Mouse (Mus musculus): Measurements from ENCODE around the gene Zmynd19. TPM values are rescaled to one million over a fixed set of nuclear protein-coding genes. Genes with fewer than 3 reads are reported as not detected.
A peak's percentile ranks its signal among the peaks of the same experiment; 100 is the strongest.
"Not testable (repeated sequence)": the region's sequence is repeated elsewhere in the genome, so short reads cannot be mapped to it uniquely, and the experiment has no call there.

Gene Zmynd19
- polyA plus RNA-seq, 1 experiment from 2014 or later: 20.4 TPM

DNA sequence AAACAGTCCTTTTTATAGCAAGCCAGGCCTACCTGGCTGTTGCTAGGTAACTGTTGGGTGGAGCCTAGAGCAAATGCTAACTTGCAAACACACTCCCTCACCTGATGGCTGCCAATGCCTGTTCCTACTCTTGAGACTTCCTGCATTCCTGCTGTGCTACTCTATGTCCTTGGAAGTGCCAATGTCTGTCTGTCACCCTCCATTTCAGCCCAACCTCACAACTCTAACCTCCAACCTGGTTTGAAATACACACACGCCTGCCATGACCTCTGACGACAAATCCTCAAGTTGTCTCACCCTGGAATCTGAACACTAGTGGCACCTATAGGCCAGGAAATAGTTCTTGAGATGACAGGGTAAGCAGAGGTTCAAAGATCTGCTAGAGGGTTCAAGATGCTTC lies 20.5 kb upstream of the Zmynd19 start:
- no peak for ATAC-seq (ENCODE audit: low read depth)

GRCm38 (mm10) chr2:24929593-24929992 lies 20.0 kb upstream of the Zmynd19 start:
- peaks cover 5% of the 10 kb centered on the region; the same call in 1 of the 2 replicates for H3K4me1 ChIP-seq (ENCODE audit: control insufficient read depth, insufficient read depth, low read length)
- H3K4me2 ChIP-seq (ENCODE audit: low read depth, low read length): no peak overlapping the region
- 89% methylated on average over 5 of the region's 5 CpGs for WGBS
- no peak overlapping the region for H3K4me3 ChIP-seq (ENCODE audit: low read depth, low read length)
- H3K9me3 ChIP-seq (ENCODE audit: control insufficient read depth, low read length): no peaks in the 10 kb centered on the region
- no peak for DNase-seq (ENCODE audit: low spot score)
- ATAC-seq (ENCODE audit: low read depth): no peak
- no peak overlapping the region for H3K27ac ChIP-seq (replicated peaks; ENCODE audit: low read depth, low read length)
- H3K27me3 ChIP-seq (replicated peaks; ENCODE audit: control insufficient read depth, insufficient read depth, low read length): no peaks in the 10 kb centered on the region
- H3K36me3 ChIP-seq (ENCODE audit: control insufficient read depth, insufficient read depth, low read length): 0 out of 2 replicates have a peak, but pooled peaks cover 5% of the 10 kb centered on the region
- H3K9ac ChIP-seq (ENCODE audit: low read depth, low read length): no peak overlapping the region

More for the DNA sequence above, 20.5 kb upstream of the Zmynd19 start:
- Histone ChIP-seq H3K9ac (ENCODE audit: low read depth, low read length) (no peak overlapping the region), H3K36me3 (ENCODE audit: control insufficient read depth, insufficient read depth, low read length) (0 out of 2 replicates have a peak, but pooled peaks cover 5% of the 10 kb centered on the region), H3K4me3 (ENCODE audit: low read depth, low read length) (no peak overlapping the region), H3K4me1 (ENCODE audit: control insufficient read depth, insufficient read depth, low read length) (peaks cover under 1% of the 10 kb centered on the region; the same call in 1 of the 2 replicates), H3K4me2 (ENCODE audit: low read depth, low read length) (no peak overlapping the region), H3K9me3 (ENCODE audit: control insufficient read depth, low read length) (no peaks in the 10 kb centered on the region), H3K27ac (replicated peaks; ENCODE audit: low read depth, low read length) (no peak overlapping the region), H3K27me3 (replicated peaks; ENCODE audit: control insufficient read depth, insufficient read depth, low read length) (no peaks in the 10 kb centered on the region)
- WGBS: 59% methylated on average over 2 of the region's 2 CpGs
- peak; percentile 31 for DNase-seq (ENCODE audit: low spot score)

GRCm38 (mm10) chr2:24934441-24934963 lies 15.1 kb upstream of the Zmynd19 start:
- 5% methylated on average over 13 of the region's 19 CpGs for WGBS
- Histone ChIP-seq H3K27ac (replicated peaks; ENCODE audit: low read depth, low read length) (no peak overlapping the region; the same call in 1 of the 2 replicates), H3K4me3 (ENCODE audit: low read depth, low read length) (peak overlapping the region; percentile 63), H3K9ac (ENCODE audit: low read depth, low read length) (peak overlapping the region; percentile 71), H3K4me2 (ENCODE audit: low read depth, low read length) (peak overlapping the region; percentile 89), H3K4me1 (ENCODE audit: control insufficient read depth, insufficient read depth, low read length) (peaks cover 5% of the 10 kb centered on the region; the same call in 1 of the 2 replicates), H3K27me3 (replicated peaks; ENCODE audit: control insufficient read depth, insufficient read depth, low read length) (no peaks in the 10 kb centered on the region), H3K36me3 (ENCODE audit: control insufficient read depth, insufficient read depth, low read length) (no peaks in the 10 kb centered on the region), H3K9me3 (ENCODE audit: control insufficient read depth, low read length) (no peaks in the 10 kb centered on the region)
- ATAC-seq (ENCODE audit: low read depth): peak; percentile 27
- DNase-seq (ENCODE audit: low spot score): no peak

GRCm38 (mm10) chr2:24935057-24935796 lies 14.4 kb upstream of the Zmynd19 start, which contains the start of gene Arrdc1:
Gene Arrdc1 (minus strand): TSS chr2:24935252.
- DNase-seq (ENCODE audit: low spot score) (peak; percentile 97), ATAC-seq (ENCODE audit: low read depth) (peak; percentile 94)
- Histone ChIP-seq H3K27me3 (replicated peaks; ENCODE audit: control insufficient read depth, insufficient read depth, low read length) (no peaks in the 10 kb centered on the region), H3K4me3 (ENCODE audit: low read depth, low read length) (peak within 1 kb of the TSS; percentile 63), H3K36me3 (ENCODE audit: control insufficient read depth, insufficient read depth, low read length) (no peaks in the 10 kb centered on the region), H3K4me2 (ENCODE audit: low read depth, low read length) (peak within 1 kb of the TSS; percentile 89), H3K9me3 (ENCODE audit: control insufficient read depth, low read length) (no peaks in the 10 kb centered on the region), H3K27ac (replicated peaks; ENCODE audit: low read depth, low read length) (no peak within 1 kb of the TSS; the same call in 1 of the 2 replicates), H3K4me1 (ENCODE audit: control insufficient read depth, insufficient read depth, low read length) (peaks cover 5% of the 10 kb centered on the region; the same call in 1 of the 2 replicates), H3K9ac (ENCODE audit: low read depth, low read length) (peak within 1 kb of the TSS; percentile 71)
- WGBS: 2% methylated on average over 29 of the region's 49 CpGs

DNA sequence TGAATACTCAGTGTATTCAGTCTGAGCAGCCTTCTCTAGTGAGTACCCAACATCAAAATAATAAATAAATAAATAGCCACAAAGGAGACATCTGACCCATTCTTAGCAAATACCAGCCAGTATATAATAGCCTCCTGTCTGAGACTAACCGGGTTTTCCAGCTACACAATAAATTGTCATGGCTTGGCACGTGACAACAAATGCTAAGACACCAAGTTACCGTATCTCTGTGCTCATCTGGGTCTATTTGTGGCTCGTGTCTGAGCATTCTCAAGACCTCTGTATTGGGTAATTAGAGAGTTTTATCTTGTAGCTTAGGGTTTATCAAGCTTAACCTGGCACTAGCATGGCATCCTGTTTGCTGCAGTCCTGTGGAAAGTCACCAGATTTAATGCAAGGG lies 7.5 kb upstream of the Zmynd19 start:
- Histone ChIP-seq H3K4me2 (ENCODE audit: low read depth, low read length) (no peak overlapping the region), H3K9ac (ENCODE audit: low read depth, low read length) (no peak overlapping the region), H3K27me3 (replicated peaks; ENCODE audit: control insufficient read depth, insufficient read depth, low read length) (no peaks in the 10 kb centered on the region), H3K27ac (replicated peaks; ENCODE audit: low read depth, low read length) (no peak overlapping the region), H3K4me1 (ENCODE audit: control insufficient read depth, insufficient read depth, low read length) (no peaks in the 10 kb centered on the region), H3K4me3 (ENCODE audit: low read depth, low read length) (no peak overlapping the region), H3K9me3 (ENCODE audit: control insufficient read depth, low read length) (no peaks in the 10 kb centered on the region), H3K36me3 (ENCODE audit: control insufficient read depth, insufficient read depth, low read length) (no peaks in the 10 kb centered on the region)
- whole genome bisulfite sequencing: 82% methylated on average over 4 of the region's 4 CpGs
- ATAC-seq (ENCODE audit: low read depth) (no peak), DNase-seq (ENCODE audit: low spot score) (no peak)

GRCm38 (mm10) chr2:24944304-24944703 lies 5.3 kb upstream of the Zmynd19 start:
- peak; percentile 54 for DNase-seq (ENCODE audit: low spot score)
- not testable (repeated sequence) for H3K4me2 ChIP-seq (ENCODE audit: low read depth, low read length); H3K9me3 ChIP-seq (ENCODE audit: control insufficient read depth, low read length); H3K4me3 ChIP-seq (ENCODE audit: low read depth, low read length); H3K27ac ChIP-seq (replicated peaks; ENCODE audit: low read depth, low read length); H3K36me3 ChIP-seq (ENCODE audit: control insufficient read depth, insufficient read depth, low read length); H3K4me1 ChIP-seq (ENCODE audit: control insufficient read depth, insufficient read depth, low read length); H3K27me3 ChIP-seq (replicated peaks; ENCODE audit: control insufficient read depth, insufficient read depth, low read length); H3K9ac ChIP-seq (ENCODE audit: low read depth, low read length); ATAC-seq (ENCODE audit: low read depth)
- WGBS: 48% methylated on average over 2 of the region's 2 CpGs

DNA sequence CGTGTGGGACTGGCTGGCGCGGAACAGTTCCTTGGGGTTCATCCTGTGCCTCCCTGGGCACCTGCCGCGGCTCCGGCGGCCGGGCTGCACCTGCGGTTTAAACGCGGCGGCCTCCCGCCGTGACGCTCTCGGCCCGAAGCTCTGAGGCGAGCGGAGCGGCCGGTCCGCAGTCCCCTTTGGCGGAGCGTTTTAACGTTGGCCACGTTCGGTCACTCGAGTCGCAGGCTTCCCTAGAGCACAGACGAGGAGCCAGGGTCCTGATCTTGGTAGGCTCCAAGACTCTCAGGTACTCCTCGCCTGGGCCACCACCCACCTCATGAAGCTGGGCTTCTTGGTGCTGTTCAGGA lies 570 bp downstream of the Zmynd19 start:
- Histone ChIP-seq H3K27ac (replicated peaks; ENCODE audit: low read depth, low read length) (peak overlapping the region; percentile 52; the same call in 1 of the 2 replicates), H3K27me3 (replicated peaks; ENCODE audit: control insufficient read depth, insufficient read depth, low read length) (no peaks in the 10 kb centered on the region), H3K9me3 (ENCODE audit: control insufficient read depth, low read length) (no peaks in the 10 kb centered on the region), H3K4me3 (ENCODE audit: low read depth, low read length) (peak overlapping the region; percentile 99), H3K4me1 (ENCODE audit: control insufficient read depth, insufficient read depth, low read length) (peaks cover 9% of the 10 kb centered on the region), H3K4me2 (ENCODE audit: low read depth, low read length) (peak overlapping the region; percentile 87), H3K36me3 (ENCODE audit: control insufficient read depth, insufficient read depth, low read length) (peaks cover 35% of the 10 kb centered on the region), H3K9ac (ENCODE audit: low read depth, low read length) (peak overlapping the region; percentile 95)
- DNase-seq (ENCODE audit: low spot score) (peak; percentile 7), ATAC-seq (ENCODE audit: low read depth) (peak; percentile 4; the same call in 1 of the 2 replicates)
- 2% methylated on average over 25 of the region's 31 CpGs for WGBS

GRCm38 (mm10) chr2:24952537-24953055 lies 3.0 kb downstream of the Zmynd19 start:
- Histone ChIP-seq H3K9ac (ENCODE audit: low read depth, low read length) (no peak overlapping the region), H3K4me1 (ENCODE audit: control insufficient read depth, insufficient read depth, low read length) (peaks cover 9% of the 10 kb centered on the region), H3K4me2 (ENCODE audit: low read depth, low read length) (no peak overlapping the region), H3K9me3 (ENCODE audit: control insufficient read depth, low read length) (no peaks in the 10 kb centered on the region), H3K36me3 (ENCODE audit: control insufficient read depth, insufficient read depth, low read length) (peaks cover 59% of the 10 kb centered on the region), H3K27me3 (replicated peaks; ENCODE audit: control insufficient read depth, insufficient read depth, low read length) (no peaks in the 10 kb centered on the region), H3K4me3 (ENCODE audit: low read depth, low read length) (no peak overlapping the region), H3K27ac (replicated peaks; ENCODE audit: low read depth, low read length) (no peak overlapping the region)
- WGBS: 90% methylated on average over 4 of the region's 4 CpGs
- ATAC-seq (ENCODE audit: low read depth): no peak
- DNase-seq (ENCODE audit: low spot score): no peak
